Mouse (Mus musculus) ES-E14 (cell line): ENCODE results near the gene AC161166.1.

Experiments
- CHD2 ChIP-seq: IDR thresholded peaks from 2 replicates; pipeline ENCODE4 v1.6.1; 2014; ENCODE audit warnings: mild to moderate bottlenecking, low read depth, low read length, inconsistent platforms
- HCFC1 ChIP-seq: IDR thresholded peaks from 2 replicates; pipeline ENCODE4 v1.6.1; 2012; ENCODE audit warnings: low read length, inconsistent platforms, borderline replicate concordance; ENCODE audit not compliant: insufficient read depth
- MAFK ChIP-seq: IDR thresholded peaks from 2 replicates; pipeline ENCODE4 v1.6.1; 2014; ENCODE audit warnings: mild to moderate bottlenecking, low read depth, low read length, inconsistent platforms; ENCODE audit not compliant: insufficient read depth
- ZNF384 ChIP-seq: IDR thresholded peaks from 2 replicates; pipeline ENCODE4 v1.6.1; 2012; ENCODE audit warnings: low read depth, low read length, inconsistent platforms

DNA sequence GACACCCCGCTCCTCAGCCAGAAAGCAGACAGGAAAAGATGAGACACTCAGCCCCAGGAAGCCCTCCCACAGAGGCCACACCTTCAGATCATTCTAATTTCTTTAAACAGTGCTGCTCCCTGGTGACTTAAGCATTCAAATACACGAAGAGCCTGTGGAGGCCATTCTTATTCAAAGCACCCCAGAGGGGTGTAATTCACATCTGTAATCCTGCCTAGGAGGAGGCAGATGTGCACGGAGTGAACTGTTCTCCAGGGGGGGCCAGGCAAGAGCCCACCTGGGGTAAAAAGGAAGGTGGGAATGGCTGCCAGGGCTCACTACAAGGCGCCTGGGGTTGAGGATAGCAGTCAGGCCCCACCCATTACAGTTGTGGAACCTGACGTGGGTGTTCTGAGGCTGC is 4.8 kb upstream of the AC161166.1 start:
- TF ChIP-seq HCFC1, result no peak
- TF ChIP-seq CHD2, result 0 out of 2 replicates have a peak, but pooled peaks have one; percentile 28
- TF ChIP-seq ZNF384, result no peak
- no peak for TF ChIP-seq MAFK
